Mouse (Mus musculus) adrenal gland, adult (tissue): Measurements from ENCODE around the gene AU040320.
A peak's percentile ranks its signal among the peaks of the same experiment; 100 is the strongest.

Experiments used
- DNase-seq, 2 experiments: peaks; one replicate each; pipeline ENCODE4 v3.0.0; 2022 to 2023; ENCODE audit warnings: low spot score in 1 of 2; ENCODE audit not compliant: inconsistent age in 2 of 2

AU040320 gene

DNA sequence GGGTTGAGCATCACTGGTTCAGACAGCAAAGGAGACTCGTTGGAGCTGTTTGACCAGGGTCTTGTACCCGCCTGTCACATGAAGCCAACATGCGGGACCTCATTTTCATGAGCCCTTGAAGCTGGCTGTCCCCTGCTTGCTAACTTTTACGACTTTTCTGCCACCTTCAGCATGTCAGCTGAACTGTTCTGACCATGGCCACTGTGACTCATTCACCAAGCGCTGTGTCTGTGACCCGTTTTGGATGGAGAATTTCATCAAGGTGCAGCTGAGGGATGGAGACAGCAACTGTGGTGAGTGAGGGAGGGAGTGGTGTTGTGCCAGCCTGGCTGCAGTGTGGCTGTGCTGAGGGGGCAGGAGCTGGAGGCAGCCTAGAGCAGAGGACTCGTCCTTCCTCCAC, 93.6 kb downstream of the AU040320 start:
- peak; percentile 44 to 81 for DNase-seq

DNA sequence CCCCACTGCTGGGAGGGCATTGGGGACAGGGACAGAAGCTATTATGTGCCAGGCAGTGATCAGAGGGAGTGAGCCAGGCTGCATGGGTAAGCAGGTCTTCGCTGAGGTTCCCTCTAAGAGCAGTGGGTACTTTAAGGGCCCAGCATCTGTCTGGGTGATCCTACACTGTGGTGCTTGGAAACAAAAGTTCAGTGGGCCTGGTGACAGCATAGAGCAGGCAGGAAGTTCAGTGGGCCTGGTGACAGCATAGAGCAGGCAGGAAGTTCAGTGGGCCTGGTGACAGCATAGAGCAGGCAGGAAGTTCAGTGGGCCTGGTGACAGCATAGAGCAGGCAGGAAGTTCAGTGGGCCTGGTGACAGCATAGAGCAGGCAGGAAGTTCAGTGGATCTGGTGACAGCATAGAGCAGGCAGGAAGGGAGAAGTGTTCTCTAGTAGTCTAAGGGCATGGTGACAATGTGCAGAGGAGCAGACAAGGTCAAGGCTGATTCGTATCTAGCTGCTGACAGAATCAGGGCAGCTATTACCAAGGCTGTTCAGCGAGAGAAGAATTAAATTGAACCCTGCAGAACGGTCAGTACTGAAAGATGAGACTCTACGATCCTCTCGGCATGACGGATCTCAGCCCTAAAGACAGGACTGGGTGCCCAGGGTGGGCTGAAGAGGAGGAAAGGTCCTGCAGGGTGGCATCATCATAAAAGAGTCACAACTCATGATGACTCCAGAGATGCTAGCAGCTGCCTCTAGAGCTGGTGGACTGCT, 96.9 kb downstream of the AU040320 start:
- peak; percentile 70 to 83 for DNase-seq

DNA sequence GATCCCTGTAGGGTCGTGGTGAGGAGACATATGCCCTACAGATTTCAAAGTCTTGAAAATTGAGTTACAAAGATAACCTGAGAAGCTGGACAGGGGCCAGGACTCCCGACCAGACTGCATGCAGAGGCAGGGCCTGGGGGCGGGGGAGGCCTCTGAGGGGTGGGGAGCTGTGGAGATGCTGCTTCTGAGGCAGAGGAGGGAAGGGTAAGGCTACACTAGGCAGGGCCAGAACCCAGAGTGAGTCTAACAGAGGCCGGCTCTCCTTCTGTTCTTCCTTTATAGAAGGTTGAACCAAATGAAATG, 97.4 kb downstream of the AU040320 start:
- DNase-seq, result no peak

DNA sequence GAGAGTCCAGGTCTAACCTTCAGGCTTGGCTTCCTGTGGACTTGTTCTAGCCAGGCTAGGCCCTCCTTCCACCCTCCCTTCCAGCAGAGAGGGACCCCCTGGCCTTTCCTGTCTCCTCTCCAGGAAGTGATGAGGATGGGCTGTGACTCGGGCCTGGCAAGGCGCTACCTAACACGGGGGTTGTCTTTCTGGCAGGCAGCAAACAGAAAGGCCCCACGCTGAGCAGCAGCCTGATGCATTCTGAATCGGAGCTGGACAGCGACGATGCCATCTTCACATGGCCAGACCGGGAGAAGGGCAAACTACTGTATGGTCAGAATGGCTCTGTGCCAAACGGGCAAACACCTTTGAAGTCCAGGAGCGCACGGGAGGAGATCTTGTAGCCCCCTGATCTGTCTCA, 99.6 kb downstream of the AU040320 start:
- DNase-seq, result no peak

DNA sequence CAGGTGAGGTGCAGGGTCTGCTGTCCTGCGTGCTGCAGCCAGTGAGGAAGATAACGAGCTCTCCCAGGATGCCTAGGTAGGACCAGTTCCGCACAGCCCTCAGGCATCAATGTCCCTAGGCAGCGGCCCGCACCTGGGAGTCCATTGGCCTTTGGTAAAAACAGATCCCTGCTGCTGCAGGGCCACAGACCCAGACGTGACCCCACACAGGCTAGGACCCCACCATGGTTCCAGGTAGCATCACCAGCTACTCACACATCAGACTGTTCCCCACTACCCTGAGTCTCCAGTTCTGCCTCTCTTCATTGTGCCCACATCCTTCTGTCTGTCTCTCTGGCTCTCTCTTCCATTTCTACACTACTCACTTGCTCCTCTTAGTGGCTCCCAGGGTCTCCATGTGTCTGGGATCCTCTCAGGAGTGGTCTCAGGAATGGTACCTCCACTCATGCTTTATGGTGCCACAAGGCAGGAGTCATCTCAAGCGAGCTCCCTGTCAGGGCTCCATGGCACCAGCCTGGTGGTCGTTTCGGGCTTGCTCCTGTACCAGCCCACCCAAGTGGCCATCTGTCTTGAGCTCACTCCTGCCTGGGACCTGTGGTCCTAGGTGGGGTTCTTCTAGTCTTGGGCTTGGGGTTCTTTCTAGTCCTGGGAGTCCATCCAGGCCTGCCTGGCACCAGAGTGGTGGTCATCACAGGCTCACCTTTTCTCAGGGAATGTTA, 107.1 kb downstream of the AU040320 start:
- DNase-seq, result peak in 1 of 2 experiments; percentile 29

DNA sequence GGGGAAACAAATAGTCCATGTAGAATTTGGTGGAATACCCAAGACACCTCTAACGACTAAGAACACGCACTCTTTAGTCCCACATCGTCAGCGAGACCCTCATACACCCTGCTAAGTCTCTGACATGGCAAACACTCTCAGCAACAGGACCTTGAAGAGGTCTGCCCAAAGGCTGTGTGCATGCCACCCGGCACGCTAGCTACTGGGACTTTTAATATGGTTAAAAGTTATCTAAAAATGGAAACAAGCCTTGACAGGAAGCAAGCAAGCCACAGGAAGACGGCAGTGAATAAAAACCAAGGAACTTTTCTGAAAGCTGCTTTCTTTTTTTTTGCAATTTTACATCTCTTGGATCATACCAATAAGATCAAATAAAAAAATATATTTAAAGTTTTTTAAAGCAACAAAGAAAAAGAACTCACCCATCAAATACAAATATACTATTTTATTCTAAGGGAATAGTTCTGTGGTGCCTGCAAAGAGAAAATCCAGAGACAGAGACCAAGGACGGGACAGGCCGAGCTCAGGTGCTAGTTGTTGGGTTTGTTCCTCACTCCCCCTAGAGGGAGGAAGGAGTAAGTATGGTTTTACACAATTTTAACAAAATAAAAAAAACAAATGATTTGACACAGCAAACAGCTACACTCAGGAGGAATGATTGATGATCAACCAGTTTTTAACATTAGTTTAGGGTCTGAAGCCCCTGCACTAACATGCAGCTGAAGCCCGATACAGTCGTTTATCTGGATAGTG, 108.3 kb downstream of the AU040320 start:
- DNase-seq, result peak in 1 of 2 experiments; percentile 42

DNA sequence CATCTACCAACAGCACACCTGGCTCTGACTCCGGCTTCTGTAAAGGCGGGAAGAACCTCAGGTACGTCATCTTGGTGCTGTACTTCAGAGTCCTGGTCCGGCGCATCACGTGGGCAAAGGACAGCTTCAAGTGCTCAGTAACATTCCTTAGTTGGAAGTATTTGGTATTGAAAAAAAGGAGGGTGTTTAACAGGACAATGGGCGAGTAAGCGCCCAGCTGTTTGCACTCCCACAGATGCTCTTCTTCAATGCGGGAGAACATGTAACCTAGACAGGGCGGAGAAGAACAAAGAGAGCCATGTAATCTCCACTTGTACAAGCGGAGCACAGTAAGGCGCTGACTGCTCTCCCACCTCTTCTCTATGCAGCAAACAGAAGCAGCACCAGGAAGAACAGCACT, 115.4 kb downstream of the AU040320 start:
- DNase-seq, result no peak

DNA sequence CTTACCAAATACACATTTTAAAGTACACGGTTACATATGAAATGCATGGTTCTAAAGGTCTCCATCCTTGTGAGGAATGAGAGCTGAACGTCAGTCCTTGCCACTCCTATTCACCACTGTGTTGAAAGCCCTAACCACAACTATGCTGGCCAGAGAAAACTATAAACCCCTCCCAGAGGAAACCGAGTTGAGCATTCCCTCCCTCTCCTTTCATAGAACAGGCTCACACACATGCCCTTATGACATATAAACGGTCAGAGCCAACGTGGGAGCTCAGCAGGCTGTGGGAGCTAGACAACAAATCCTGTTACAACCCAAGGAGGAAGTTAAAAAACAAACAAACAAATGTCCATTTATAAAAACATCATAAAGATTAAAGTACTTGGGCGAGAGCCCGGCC, 119.4 kb downstream of the AU040320 start:
- no peak for DNase-seq

DNA sequence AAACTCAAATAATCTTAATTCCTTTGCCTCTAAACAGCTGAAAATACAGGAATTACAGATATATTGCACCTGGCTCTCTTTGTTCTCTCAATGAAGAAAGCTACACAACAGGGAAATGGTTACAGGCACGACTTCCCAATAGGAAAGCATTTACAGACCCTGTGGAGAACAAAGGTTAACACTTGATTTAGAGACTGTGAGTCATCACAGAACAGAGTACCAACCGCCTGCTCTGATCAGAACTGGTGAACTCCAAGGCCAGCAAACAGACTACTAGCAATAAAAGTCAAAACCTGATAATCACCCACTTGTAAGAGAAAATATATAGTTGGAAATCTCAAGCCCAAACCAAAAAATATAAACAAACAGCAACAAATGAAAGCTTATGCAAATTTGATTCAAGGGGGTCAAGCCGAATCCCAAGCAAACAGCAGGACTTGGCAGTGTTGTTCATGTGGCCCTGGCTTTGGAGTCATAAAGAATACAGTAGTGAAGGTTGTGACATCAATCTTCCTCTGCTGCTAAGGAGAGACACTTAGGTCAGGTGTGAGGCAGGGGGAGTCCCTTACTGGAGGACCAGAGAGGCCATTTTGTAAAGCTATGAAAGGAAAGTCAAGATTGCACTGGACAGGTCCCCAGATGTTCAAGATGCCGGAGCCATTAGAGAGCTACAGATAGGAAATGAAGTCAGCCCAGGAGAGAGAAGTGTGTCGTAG, 126.4 kb downstream of the AU040320 start:
- DNase-seq, result peak; percentile 47 to 82

DNA sequence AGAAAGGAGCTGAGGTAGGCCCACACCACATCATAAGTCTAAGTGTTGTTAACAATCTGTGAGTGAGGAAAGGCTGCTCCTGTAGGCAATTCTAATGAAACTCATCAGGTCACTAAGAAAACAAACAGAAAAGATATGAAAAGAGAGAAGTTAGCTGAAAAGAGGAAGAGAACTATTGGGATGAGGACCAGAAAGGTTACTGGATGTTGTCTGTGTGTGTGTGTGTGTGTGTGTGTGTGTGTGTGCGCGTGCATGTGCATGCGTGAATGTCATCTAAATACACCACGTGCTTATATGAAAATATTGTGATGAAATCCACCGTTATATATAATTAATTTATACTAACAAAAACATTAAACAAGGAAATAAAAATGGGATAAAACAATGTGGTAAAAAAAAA, 130.3 kb downstream of the AU040320 start:
- DNase-seq, result peak in 1 of 2 experiments; percentile 15

DNA sequence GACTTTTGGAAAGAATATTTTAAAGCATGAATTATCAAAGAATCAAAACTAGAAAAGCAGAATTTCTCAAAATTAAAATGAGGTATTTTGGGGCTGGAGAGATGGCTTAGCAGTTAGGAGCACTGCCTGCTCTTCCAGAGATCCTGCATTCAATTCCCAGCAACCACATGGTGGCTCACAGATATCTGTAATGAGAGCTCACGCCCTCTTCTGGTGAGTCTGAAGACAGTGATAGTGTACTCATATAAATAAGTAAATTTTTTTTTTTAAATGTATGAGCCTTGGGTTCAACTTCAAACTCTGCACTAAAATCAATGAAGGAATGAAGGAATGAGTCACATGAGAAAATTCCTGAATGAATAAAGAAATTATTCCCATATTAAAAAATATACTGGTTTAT, 132.6 kb downstream of the AU040320 start:
- DNase-seq, result peak in 1 of 2 experiments; percentile 26

DNA sequence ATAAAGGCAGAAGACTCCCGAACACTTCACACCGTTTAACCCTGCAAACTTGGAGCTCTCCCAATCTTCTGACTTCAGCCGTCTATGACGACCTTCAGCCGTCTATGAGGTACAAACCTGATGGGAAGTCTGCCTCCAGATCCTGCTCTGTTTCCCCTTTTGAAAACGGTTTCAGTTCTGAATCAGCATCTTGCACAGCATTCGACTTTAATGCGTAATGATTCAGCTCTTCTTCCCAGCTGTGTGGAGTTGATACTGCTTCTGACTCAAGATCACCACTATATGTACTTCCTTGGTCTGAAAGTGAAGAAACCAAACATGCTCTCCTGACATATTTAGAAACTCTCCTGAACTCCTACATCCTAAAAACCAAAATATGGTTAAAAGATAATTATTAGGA, 136.5 kb downstream of the AU040320 start:
- DNase-seq, result peak in 1 of 2 experiments; percentile 43
